Mouse (Mus musculus): ENCODE measurements around the gene Rxrb. TPM values are rescaled to one million over a fixed set of nuclear protein-coding genes. Genes with fewer than 3 reads are reported as not detected.
A peak's percentile ranks its signal among the peaks of the same experiment; 100 is the strongest.
"Not testable (repeated sequence)": the region's sequence is repeated elsewhere in the genome, so short reads cannot be mapped to it uniquely, and the experiment has no call there.

Gene Rxrb
- polyA plus RNA-seq (2014; fragmentation: Nextera tagmentation; extraction: Ambion mirVana): 21.5 and 28.5 TPM in 2 replicates

GRCm38 (mm10) chr17:34031465-34032173, at the start of gene Rxrb, which contains the start of gene Slc39a7:
Gene Rxrb, plus strand, starts transcription at chr17:34031812.
Gene Slc39a7, minus strand, starts transcription at chr17:34031682.
- Histone ChIP-seq H3K9me3 (ENCODE audit: control insufficient read depth, low read length) (no peaks in the 10 kb centered on the region), H3K4me1 (replicated peaks; ENCODE audit: control insufficient read depth, insufficient read depth, low read length) (peaks cover 42% of the 10 kb centered on the region), H3K27me3 (replicated peaks; ENCODE audit: control insufficient read depth, insufficient read depth, low read length) (no peaks in the 10 kb centered on the region), H3K9ac (ENCODE audit: low read length) (peak within 1 kb of the TSS; percentile 93), H3K4me2 (ENCODE audit: low read length) (peak within 1 kb of the TSS; percentile 82), H3K4me3 (ENCODE audit: low read depth, low read length) (peak within 1 kb of the TSS; percentile 96), H3K36me3 (ENCODE audit: control insufficient read depth, insufficient read depth, low read length) (peaks cover 51% of the 10 kb centered on the region), H3K27ac (ENCODE audit: low read depth) (peak within 1 kb of the TSS; percentile 93)
- peak; percentile 77 for ATAC-seq (replicated peaks; ENCODE audit: low FRiP score, low TSS enrichment, low read depth)
- peak; percentile 99 for DNase-seq (ENCODE audit: low spot score)
- WGBS: under 1% methylated on average over 71 of the region's 88 CpGs

GRCm38 (mm10) chr17:33982136-33982535, 49.5 kb upstream of the Rxrb start:
- not testable (repeated sequence) for H3K9ac ChIP-seq (ENCODE audit: low read length); H3K27ac ChIP-seq (ENCODE audit: low read depth); H3K36me3 ChIP-seq (ENCODE audit: control insufficient read depth, insufficient read depth, low read length); H3K9me3 ChIP-seq (ENCODE audit: control insufficient read depth, low read length); ATAC-seq (replicated peaks; ENCODE audit: low FRiP score, low TSS enrichment, low read depth); H3K4me1 ChIP-seq (replicated peaks; ENCODE audit: control insufficient read depth, insufficient read depth, low read length)
- WGBS: 13% methylated on average over 8 of the region's 8 CpGs
- peaks cover 31% of the 10 kb centered on the region for H3K27me3 ChIP-seq (replicated peaks; ENCODE audit: control insufficient read depth, insufficient read depth, low read length)
- H3K4me3 ChIP-seq (ENCODE audit: low read depth, low read length): 0 out of 2 replicates have a peak overlapping the region, but pooled peaks have one; percentile 31
- peak overlapping the region; percentile 44; the same call in 1 of the 2 replicates for H3K4me2 ChIP-seq (ENCODE audit: low read length)
- DNase-seq (ENCODE audit: low spot score): peak; percentile 84

- ATAC-seq (replicated peaks; ENCODE audit: low FRiP score, low TSS enrichment, low read depth) (no peak), DNase-seq (ENCODE audit: low spot score) (peak; percentile 78)
- Histone ChIP-seq H3K27ac (ENCODE audit: low read depth) (no peak overlapping the region), H3K9ac (ENCODE audit: low read length) (no peak overlapping the region), H3K4me2 (ENCODE audit: low read length) (no peak overlapping the region), H3K4me1 (replicated peaks; ENCODE audit: control insufficient read depth, insufficient read depth, low read length) (no peaks in the 10 kb centered on the region), H3K27me3 (replicated peaks; ENCODE audit: control insufficient read depth, insufficient read depth, low read length) (peaks cover 8% of the 10 kb centered on the region; the same call in 1 of the 2 replicates), H3K9me3 (ENCODE audit: control insufficient read depth, low read length) (no peaks in the 10 kb centered on the region), H3K4me3 (ENCODE audit: low read depth, low read length) (no peak overlapping the region), H3K36me3 (ENCODE audit: control insufficient read depth, insufficient read depth, low read length) (no peaks in the 10 kb centered on the region)
- WGBS: 35% methylated on average over 10 of the region's 10 CpGs
Observed at GRCm38 (mm10) chr17:33991788-33992664, 39.6 kb upstream of the Rxrb start.

GRCm38 (mm10) chr17:33994959-33995358, 36.7 kb upstream of the Rxrb start:
- Histone ChIP-seq H3K4me2 (ENCODE audit: low read length) (no peak overlapping the region), H3K36me3 (ENCODE audit: control insufficient read depth, insufficient read depth, low read length) (no peaks in the 10 kb centered on the region), H3K27me3 (replicated peaks; ENCODE audit: control insufficient read depth, insufficient read depth, low read length) (peaks cover 9% of the 10 kb centered on the region), H3K4me1 (replicated peaks; ENCODE audit: control insufficient read depth, insufficient read depth, low read length) (0 out of 2 replicates have a peak, but pooled peaks cover 3% of the 10 kb centered on the region), H3K9ac (ENCODE audit: low read length) (no peak overlapping the region), H3K27ac (ENCODE audit: low read depth) (no peak overlapping the region), H3K4me3 (ENCODE audit: low read depth, low read length) (no peak overlapping the region), H3K9me3 (ENCODE audit: control insufficient read depth, low read length) (no peaks in the 10 kb centered on the region)
- WGBS: 88% methylated on average over 8 of the region's 8 CpGs
- DNase-seq (ENCODE audit: low spot score) (no peak), ATAC-seq (replicated peaks; ENCODE audit: low FRiP score, low TSS enrichment, low read depth) (no peak)

- 0 out of 2 replicates have a peak, but pooled peaks cover 4% of the 10 kb centered on the region for H3K4me1 ChIP-seq (replicated peaks; ENCODE audit: control insufficient read depth, insufficient read depth, low read length)
- no peak overlapping the region for H3K4me3 ChIP-seq (ENCODE audit: low read depth, low read length)
- no peaks in the 10 kb centered on the region for H3K9me3 ChIP-seq (ENCODE audit: control insufficient read depth, low read length)
- H3K9ac ChIP-seq (ENCODE audit: low read length): no peak overlapping the region
- H3K36me3 ChIP-seq (ENCODE audit: control insufficient read depth, insufficient read depth, low read length): no peaks in the 10 kb centered on the region
- peaks cover 14% of the 10 kb centered on the region for H3K27me3 ChIP-seq (replicated peaks; ENCODE audit: control insufficient read depth, insufficient read depth, low read length)
- DNase-seq (ENCODE audit: low spot score) (no peak), ATAC-seq (replicated peaks; ENCODE audit: low FRiP score, low TSS enrichment, low read depth) (no peak)
- no peak overlapping the region for H3K27ac ChIP-seq (ENCODE audit: low read depth)
- H3K4me2 ChIP-seq (ENCODE audit: low read length): no peak overlapping the region
- 32% methylated on average over 3 of the region's 3 CpGs for WGBS
Observed at GRCm38 (mm10) chr17:33995651-33996050, 36.0 kb upstream of the Rxrb start.

- H3K4me1 ChIP-seq (replicated peaks; ENCODE audit: control insufficient read depth, insufficient read depth, low read length); H3K4me3 ChIP-seq (ENCODE audit: low read depth, low read length); DNase-seq (ENCODE audit: low spot score); H3K9ac ChIP-seq (ENCODE audit: low read length); H3K36me3 ChIP-seq (ENCODE audit: control insufficient read depth, insufficient read depth, low read length); H3K27ac ChIP-seq (ENCODE audit: low read depth); ATAC-seq (replicated peaks; ENCODE audit: low FRiP score, low TSS enrichment, low read depth); H3K4me2 ChIP-seq (ENCODE audit: low read length); H3K9me3 ChIP-seq (ENCODE audit: control insufficient read depth, low read length): not testable (repeated sequence)
- WGBS: 97% methylated on average over 2 of the region's 2 CpGs
- peaks cover 23% of the 10 kb centered on the region for H3K27me3 ChIP-seq (replicated peaks; ENCODE audit: control insufficient read depth, insufficient read depth, low read length)
Observed at GRCm38 (mm10) chr17:33997025-33997424, 34.6 kb upstream of the Rxrb start.

GRCm38 (mm10) chr17:33998697-33999096, 32.9 kb upstream of the Rxrb start:
- H3K9me3 ChIP-seq (ENCODE audit: control insufficient read depth, low read length); ATAC-seq (replicated peaks; ENCODE audit: low FRiP score, low TSS enrichment, low read depth); DNase-seq (ENCODE audit: low spot score); H3K4me3 ChIP-seq (ENCODE audit: low read depth, low read length); H3K9ac ChIP-seq (ENCODE audit: low read length); H3K27ac ChIP-seq (ENCODE audit: low read depth); H3K4me1 ChIP-seq (replicated peaks; ENCODE audit: control insufficient read depth, insufficient read depth, low read length); H3K4me2 ChIP-seq (ENCODE audit: low read length); H3K36me3 ChIP-seq (ENCODE audit: control insufficient read depth, insufficient read depth, low read length): not testable (repeated sequence)
- H3K27me3 ChIP-seq (replicated peaks; ENCODE audit: control insufficient read depth, insufficient read depth, low read length): peaks cover 23% of the 10 kb centered on the region
- WGBS: 46% methylated on average over 5 of the region's 5 CpGs

GRCm38 (mm10) chr17:33999341-34000149, 32.1 kb upstream of the Rxrb start:
- peak; percentile 59 for DNase-seq (ENCODE audit: low spot score)
- 1% methylated on average over 86 of the region's 87 CpGs for WGBS
- H3K27ac ChIP-seq (ENCODE audit: low read depth): no peak overlapping the region

More at GRCm38 (mm10) chr17:33999341-34000149, 32.1 kb upstream of the Rxrb start:
- H3K36me3 ChIP-seq (ENCODE audit: control insufficient read depth, insufficient read depth, low read length): no peaks in the 10 kb centered on the region
- no peaks in the 10 kb centered on the region for H3K9me3 ChIP-seq (ENCODE audit: control insufficient read depth, low read length)
- peak; percentile 48 for ATAC-seq (replicated peaks; ENCODE audit: low FRiP score, low TSS enrichment, low read depth)
- peaks cover 23% of the 10 kb centered on the region for H3K27me3 ChIP-seq (replicated peaks; ENCODE audit: control insufficient read depth, insufficient read depth, low read length)
- peak overlapping the region; percentile 37 for H3K9ac ChIP-seq (ENCODE audit: low read length)
- H3K4me2 ChIP-seq (ENCODE audit: low read length): peak overlapping the region; percentile 94
- H3K4me3 ChIP-seq (ENCODE audit: low read depth, low read length): peak overlapping the region; percentile 47
- 0 out of 2 replicates have a peak, but pooled peaks cover 4% of the 10 kb centered on the region for H3K4me1 ChIP-seq (replicated peaks; ENCODE audit: control insufficient read depth, insufficient read depth, low read length)
